Mouse (Mus musculus) kidney, embryonic 14.5 days (tissue): ENCODE results near the gene Tom1l2. TPM values are rescaled to one million over a fixed set of nuclear protein-coding genes. Genes with fewer than 3 reads are reported as not detected.

Experiments
- ATAC-seq: fragments of 200-750 bp; cut with Nextera tagmentation; 2 replicates; pipeline ENCODE4 v1.8.0; 2017; ENCODE audit warnings: moderate number of reproducible peaks, mild to moderate bottlenecking, moderate TSS enrichment, moderate library complexity; ENCODE audit not compliant: low FRiP score, low TSS enrichment
- H3K27ac ChIP-seq: fragments of 300-500 bp; sonication (generic); 2 replicates; pipeline ENCODE4 v1.5.1; 2014; ENCODE audit warnings: low read depth, mild to moderate bottlenecking, low read length, moderate library complexity, mixed read lengths
- H3K27me3 ChIP-seq: fragments of 300-500 bp; sonication (generic); 2 replicates; pipeline ENCODE4 v1.6.1; 2014; ENCODE audit warnings: mild to moderate bottlenecking, low read length; ENCODE audit not compliant: control insufficient read depth, insufficient read depth
- H3K36me3 ChIP-seq: fragments of 300-500 bp; sonication (generic); 2 replicates; pipeline ENCODE4 v1.6.1; 2014; ENCODE audit warnings: low read length, mixed read lengths; ENCODE audit not compliant: control insufficient read depth, insufficient read depth
- H3K4me1 ChIP-seq: fragments of 300-500 bp; sonication (generic); 2 replicates; pipeline ENCODE4 v1.6.1; 2014; ENCODE audit warnings: low read length, mixed read lengths; ENCODE audit not compliant: control insufficient read depth, insufficient read depth
- H3K4me2 ChIP-seq: fragments of 300-500 bp; sonication (generic); replicated peaks from 2 replicates; pipeline ENCODE4 v1.6.1; 2014; ENCODE audit warnings: low read depth, mild to moderate bottlenecking, low read length
- H3K4me3 ChIP-seq: fragments of 300-500 bp; sonication (generic); 2 replicates; pipeline ENCODE4 v1.5.1; 2014; ENCODE audit warnings: mild to moderate bottlenecking, low read length
- H3K9ac ChIP-seq: fragments of 300-500 bp; sonication (generic); 2 replicates; pipeline ENCODE4 v1.6.1; 2014; ENCODE audit warnings: low read depth, mild to moderate bottlenecking, low read length, moderate library complexity
- H3K9me3 ChIP-seq: fragments of 300-500 bp; sonication (generic); 2 replicates; pipeline ENCODE4 v1.6.1; 2016; ENCODE audit warnings: low read length; ENCODE audit not compliant: control insufficient read depth
- WGBS: fragments of 180-500 bp; shearing (Covaris S2); extraction: QIAGEN DNeasy Blood & Tissue Kit; methylation state at CpG from one replicate; pipeline ENCODE4 v1.1.7; 2014; 5-methylcytosine and 5-hydroxymethylcytosine counted together
- polyA plus RNA-seq: library from polyadenylated mRNA; unstranded; fragments of >200 nt; fragmentation: Nextera tagmentation; extraction: Ambion mirVana; gene quantifications from 2 replicates; pipeline ENCODE4 v1.2.1, GENCODE M21; 2014

Gene Tom1l2
- polyA plus RNA-seq, 1 experiment from 2014 or later, result 19.3 TPM

GRCm38 (mm10) chr11:60209217-60209932 lies 143.3 kb downstream of the Tom1l2 start:
- H3K27ac ChIP-seq, result peak overlapping the region; percentile 48; the same call in 1 of the 2 replicates
- no peak for ATAC-seq
- WGBS, result 37% methylated on average over 7 of the region's 7 CpGs
- no peaks in the 10 kb centered on the region for H3K27me3 ChIP-seq
- peak overlapping the region; percentile 39 for H3K4me3 ChIP-seq
- peaks cover 54% of the 10 kb centered on the region for H3K4me1 ChIP-seq
- peak overlapping the region; percentile 50; the same call in 1 of the 2 replicates for H3K9ac ChIP-seq
- H3K4me2 ChIP-seq, result peak overlapping the region; percentile 67
- H3K36me3 ChIP-seq, result peaks cover 27% of the 10 kb centered on the region
- H3K9me3 ChIP-seq, result no peaks in the 10 kb centered on the region

- Histone ChIP-seq H3K4me2 (peak overlapping the region; percentile 67), H3K9me3 (no peaks in the 10 kb centered on the region), H3K4me1 (peaks cover 54% of the 10 kb centered on the region), H3K4me3 (peak overlapping the region; percentile 39; the same call in 1 of the 2 replicates), H3K9ac (peak overlapping the region; percentile 50; the same call in 1 of the 2 replicates), H3K36me3 (peaks cover 34% of the 10 kb centered on the region), H3K27ac (no peak overlapping the region), H3K27me3 (no peaks in the 10 kb centered on the region)
- no peak for ATAC-seq
- WGBS, result 57% methylated on average over 4 of the region's 4 CpGs
These were observed 144.0 kb downstream of the Tom1l2 start for GRCm38 (mm10) chr11:60208712-60209111.

GRCm38 (mm10) chr11:60208201-60208600 lies 144.5 kb downstream of the Tom1l2 start:
- Histone ChIP-seq H3K27me3 (no peaks in the 10 kb centered on the region), H3K4me2 (peak overlapping the region; percentile 67), H3K9ac (peak overlapping the region; percentile 50; the same call in 1 of the 2 replicates), H3K36me3 (peaks cover 39% of the 10 kb centered on the region), H3K27ac (no peak overlapping the region), H3K4me1 (peaks cover 54% of the 10 kb centered on the region), H3K4me3 (peak overlapping the region; percentile 10; the same call in 1 of the 2 replicates), H3K9me3 (no peaks in the 10 kb centered on the region)
- WGBS, result 71% methylated on average over 6 of the region's 6 CpGs
- ATAC-seq, result no peak

- 68% methylated on average over 5 of the region's 5 CpGs for WGBS
- Histone ChIP-seq H3K27me3 (no peaks in the 10 kb centered on the region), H3K27ac (no peak overlapping the region), H3K36me3 (peaks cover 59% of the 10 kb centered on the region), H3K4me1 (peaks cover 39% of the 10 kb centered on the region), H3K4me2 (no peak overlapping the region), H3K9me3 (no peaks in the 10 kb centered on the region), H3K9ac (no peak overlapping the region), H3K4me3 (no peak overlapping the region)
- ATAC-seq, result no peak
These were observed 146.5 kb downstream of the Tom1l2 start for GRCm38 (mm10) chr11:60206207-60206606.

- H3K36me3 ChIP-seq, result peaks cover 70% of the 10 kb centered on the region
- peaks cover 32% of the 10 kb centered on the region for H3K4me1 ChIP-seq
- H3K27ac ChIP-seq, result no peak overlapping the region
- H3K4me2 ChIP-seq, result no peak overlapping the region
- no peak overlapping the region for H3K4me3 ChIP-seq
- no peak for ATAC-seq
- H3K9me3 ChIP-seq, result no peaks in the 10 kb centered on the region
- no peak overlapping the region for H3K9ac ChIP-seq
- no peaks in the 10 kb centered on the region for H3K27me3 ChIP-seq
- WGBS, result 89% methylated on average over 11 of the region's 12 CpGs
These were observed 147.7 kb downstream of the Tom1l2 start for GRCm38 (mm10) chr11:60205026-60205425.

- Histone ChIP-seq H3K9me3 (no peaks in the 10 kb centered on the region), H3K4me2 (no peak overlapping the region), H3K4me3 (no peak overlapping the region), H3K9ac (no peak overlapping the region), H3K27me3 (no peaks in the 10 kb centered on the region), H3K4me1 (peaks cover 16% of the 10 kb centered on the region), H3K36me3 (peaks cover 89% of the 10 kb centered on the region), H3K27ac (no peak overlapping the region)
- ATAC-seq, result no peak
- 92% methylated on average over 26 of the region's 26 CpGs for WGBS
These were observed 149.7 kb downstream of the Tom1l2 start for GRCm38 (mm10) chr11:60202710-60203638.

- no peak overlapping the region for H3K4me2 ChIP-seq
- H3K4me1 ChIP-seq, result peaks cover 4% of the 10 kb centered on the region; the same call in 1 of the 2 replicates
- peaks cover 94% of the 10 kb centered on the region for H3K36me3 ChIP-seq
- no peak overlapping the region for H3K27ac ChIP-seq
- no peak overlapping the region for H3K9ac ChIP-seq
- H3K9me3 ChIP-seq, result no peaks in the 10 kb centered on the region
- H3K27me3 ChIP-seq, result no peaks in the 10 kb centered on the region
- H3K4me3 ChIP-seq, result no peak overlapping the region
- no peak for ATAC-seq
- 70% methylated on average over 11 of the region's 11 CpGs for WGBS
These were observed 152.3 kb downstream of the Tom1l2 start for GRCm38 (mm10) chr11:60200384-60200783.

- H3K4me3 ChIP-seq, result no peak overlapping the region
- no peak overlapping the region for H3K9ac ChIP-seq
- peak overlapping the region; percentile 8; the same call in 1 of the 2 replicates for H3K4me2 ChIP-seq
- peaks cover 4% of the 10 kb centered on the region; the same call in 1 of the 2 replicates for H3K4me1 ChIP-seq
- peak overlapping the region; percentile 47; the same call in 1 of the 2 replicates for H3K27ac ChIP-seq
- WGBS, result 20% methylated on average over 18 of the region's 18 CpGs
- peak; percentile 64 for ATAC-seq
- no peaks in the 10 kb centered on the region for H3K27me3 ChIP-seq
- H3K36me3 ChIP-seq, result peaks cover 95% of the 10 kb centered on the region
- H3K9me3 ChIP-seq, result peaks cover 3% of the 10 kb centered on the region; the same call in 1 of the 2 replicates
These were observed 153.0 kb downstream of the Tom1l2 start for GRCm38 (mm10) chr11:60199702-60200184.
